Mouse (Mus musculus) layer of hippocampus, adult 9-10 months (tissue): Measurements from ENCODE around the gene Aldob.
"Not testable (repeated sequence)": the region's sequence is repeated elsewhere in the genome, so short reads cannot be mapped to it uniquely, and the experiment has no call there.

Experiments
- DNase-seq: peaks from one replicate; pipeline ENCODE4 v3.0.0; 2022; ENCODE audit warnings: low spot score

The Aldob gene

GRCm38 (mm10) chr4:49535675-49536294, 13.6 kb downstream of the Aldob start:
- no peak for DNase-seq

- no peak for DNase-seq
Measured at GRCm38 (mm10) chr4:49535036-49535435, 14.3 kb downstream of the Aldob start.

- DNase-seq, result peak; percentile 60
Measured at GRCm38 (mm10) chr4:49522576-49522975, 26.8 kb downstream of the Aldob start.

- no peak for DNase-seq
Measured at GRCm38 (mm10) chr4:49521346-49521745, 28.0 kb downstream of the Aldob start.

GRCm38 (mm10) chr4:49520572-49521340, 28.6 kb downstream of the Aldob start, which contains the start of the genes Mrpl50 and Zfp189:
Gene Mrpl50, minus strand, starts transcription at chr4:49521093.
Gene Zfp189, plus strand, starts transcription at chr4:49521176.
- DNase-seq, result peak; percentile 97

GRCm38 (mm10) chr4:49519476-49519875, 29.9 kb downstream of the Aldob start:
- DNase-seq, result no peak

GRCm38 (mm10) chr4:49514441-49514840, 34.9 kb downstream of the Aldob start:
- no peak for DNase-seq

GRCm38 (mm10) chr4:49512636-49513035, 36.7 kb downstream of the Aldob start:
- no peak for DNase-seq

- not testable (repeated sequence) for DNase-seq
Measured at GRCm38 (mm10) chr4:49510236-49510835, 39.0 kb downstream of the Aldob start.

- no peak for DNase-seq
Measured at GRCm38 (mm10) chr4:49509183-49509582, 40.2 kb downstream of the Aldob start.

GRCm38 (mm10) chr4:49506386-49506785, 43.0 kb downstream of the Aldob start, which contains the start of gene Baat:
Gene Baat, minus strand, starts transcription at chr4:49506557.
- DNase-seq, result no peak

- DNase-seq, result no peak
Measured at GRCm38 (mm10) chr4:49503563-49503962, 45.8 kb downstream of the Aldob start.
